Mouse (Mus musculus): ENCODE measurements around the gene Pck1. TPM values are rescaled to one million over a fixed set of nuclear protein-coding genes. Genes with fewer than 3 reads are reported as not detected.
A peak's percentile ranks its signal among the peaks of the same experiment; 100 is the strongest.

The Pck1 gene
- total RNA-seq, 2 experiments from 2014 or later, result 0.82 to 3.2 TPM

- peak; percentile 86 for DNase-seq
- intact Hi-C loops (cut with DNase I; ENCODE audit: low total_unique reads), result loop anchor here (2.0 to 5.0 kb wide), 2 partner anchors 361 to 377 kb away; no protein-coding TSS in a partner anchor
Measured at GRCm38 (mm10) chr2:173186047-173186943, 33.4 kb downstream of the Pck1 start.

- no peak for DNase-seq
- intact Hi-C loops (cut with DNase I; ENCODE audit: low total_unique reads), result loop anchor here (2.0 to 5.0 kb wide), 2 partner anchors 360 to 375 kb away; no protein-coding TSS in a partner anchor
Measured at GRCm38 (mm10) chr2:173187182-173187855, 34.5 kb downstream of the Pck1 start.

- intact Hi-C loops (cut with DNase I; ENCODE audit: low total_unique reads), result no loop called here
Measured at GRCm38 (mm10) chr2:173194796-173195195, 41.9 kb downstream of the Pck1 start.

GRCm38 (mm10) chr2:173202924-173203689 is 50.3 kb downstream of the Pck1 start:
- no peak for DNase-seq
- intact Hi-C loops (cut with DNase I; ENCODE audit: low total_unique reads), result no loop called here

More at GRCm38 (mm10) chr2:173194796-173195195, 41.9 kb downstream of the Pck1 start:
- no peak for DNase-seq

- DNase-seq, result no peak
- intact Hi-C loops (cut with DNase I; ENCODE audit: low total_unique reads), result no loop called here
Measured at GRCm38 (mm10) chr2:173203726-173204125, 50.9 kb downstream of the Pck1 start.

- intact Hi-C loops (cut with DNase I; ENCODE audit: low total_unique reads), result no loop called here
- no peak for DNase-seq
Measured at GRCm38 (mm10) chr2:173204671-173205070, 51.8 kb downstream of the Pck1 start.

GRCm38 (mm10) chr2:173205563-173206099 is 52.8 kb downstream of the Pck1 start:
- DNase-seq, result no peak
- intact Hi-C loops (cut with DNase I; ENCODE audit: low total_unique reads), result no loop called here

GRCm38 (mm10) chr2:173207051-173207450 is 54.2 kb downstream of the Pck1 start:
- intact Hi-C loops (cut with DNase I; ENCODE audit: low total_unique reads), result no loop called here
- no peak for DNase-seq

Other genes starting within 250 kb of the Pck1 start
- gene Bmp7, start 212.7 kb upstream of the Pck1 start, total RNA-seq (2021), result 1 to 10 TPM in 1 of 2 experiments, under 1 TPM in 1; 0.86 to 1.8 TPM
- gene Spo11, start 175.3 kb upstream of the Pck1 start, total RNA-seq (2021), result under 1 TPM in 1 of 2 experiments, not detected in 1; 0.11 TPM
- gene Rae1, start 152.9 kb upstream of the Pck1 start, total RNA-seq (2021), result 10 to 100 TPM; 20.0 to 23.6 TPM
- 100 to 1,000 TPM; 132 to 175 TPM for gene Rbm38, start 132.6 kb upstream of the Pck1 start, total RNA-seq (2021)
- not detected for gene Ctcfl, start 33.5 kb upstream of the Pck1 start, total RNA-seq (2021)
- gene Zbp1, start 65.9 kb downstream of the Pck1 start, total RNA-seq (2021), result not detected
- gene Pmepa1, start 123.5 kb downstream of the Pck1 start, total RNA-seq (2021), result 10 to 100 TPM; 11.1 to 12.1 TPM